Mouse (Mus musculus) liver, embryonic 12.5 days (tissue): Measurements from ENCODE around the gene Bicc1. TPM values are rescaled to one million over a fixed set of nuclear protein-coding genes. Genes with fewer than 3 reads are reported as not detected.
"Not testable (repeated sequence)": the region's sequence is repeated elsewhere in the genome, so short reads cannot be mapped to it uniquely, and the experiment has no call there.

Source experiments
- ATAC-seq: fragments of 200-750 bp; cut with Nextera tagmentation; 2 replicates; pipeline ENCODE4 v1.8.0; 2017; ENCODE audit warnings: moderate number of reproducible peaks, mild to moderate bottlenecking, moderate library complexity
- H3K27ac ChIP-seq: fragments of 300-500 bp; sonication (generic); 2 replicates; pipeline ENCODE4 v1.5.1; 2016; ENCODE audit warnings: mild to moderate bottlenecking
- H3K27me3 ChIP-seq: fragments of 300-500 bp; sonication (generic); replicated peaks from 2 replicates; pipeline ENCODE4 v1.6.1; 2016; ENCODE audit warnings: mild to moderate bottlenecking, moderate library complexity
- H3K36me3 ChIP-seq: fragments of 300-500 bp; sonication (generic); 2 replicates; pipeline ENCODE4 v1.6.1; 2016; ENCODE audit warnings: mild to moderate bottlenecking, moderate library complexity
- H3K4me1 ChIP-seq: fragments of 300-500 bp; sonication (generic); 2 replicates; pipeline ENCODE4 v1.6.1; 2016
- H3K4me2 ChIP-seq: fragments of 300-500 bp; sonication (generic); 2 replicates; pipeline ENCODE4 v1.6.1; 2016; ENCODE audit warnings: mild to moderate bottlenecking, moderate library complexity
- H3K4me3 ChIP-seq: fragments of 300-500 bp; sonication (generic); 2 replicates; pipeline ENCODE4 v1.5.1; 2016; ENCODE audit warnings: mild to moderate bottlenecking, moderate library complexity
- H3K9ac ChIP-seq: fragments of 300-500 bp; sonication (generic); 2 replicates; pipeline ENCODE4 v1.6.1; 2016; ENCODE audit warnings: mild to moderate bottlenecking, moderate library complexity
- H3K9me3 ChIP-seq: fragments of 300-500 bp; sonication (generic); replicated peaks from 2 replicates; pipeline ENCODE4 v1.6.1; 2016; ENCODE audit warnings: mild to moderate bottlenecking, moderate library complexity
- WGBS: fragments of 180-500 bp; shearing (Covaris S2); methylation state at CpG from one replicate; pipeline ENCODE4 v1.1.7; 2016; ENCODE audit not compliant: insufficient replicate concordance; 5-methylcytosine and 5-hydroxymethylcytosine counted together
- polyA plus RNA-seq: library from polyadenylated mRNA; unstranded; fragments of >200 nt; fragmentation: Nextera tagmentation; extraction: Ambion mirVana; gene quantifications from 2 replicates; pipeline ENCODE4 v1.2.1, GENCODE M21; 2016

Bicc1 gene
- polyA plus RNA-seq, 1 experiment from 2014 or later = 4.9 TPM

DNA sequence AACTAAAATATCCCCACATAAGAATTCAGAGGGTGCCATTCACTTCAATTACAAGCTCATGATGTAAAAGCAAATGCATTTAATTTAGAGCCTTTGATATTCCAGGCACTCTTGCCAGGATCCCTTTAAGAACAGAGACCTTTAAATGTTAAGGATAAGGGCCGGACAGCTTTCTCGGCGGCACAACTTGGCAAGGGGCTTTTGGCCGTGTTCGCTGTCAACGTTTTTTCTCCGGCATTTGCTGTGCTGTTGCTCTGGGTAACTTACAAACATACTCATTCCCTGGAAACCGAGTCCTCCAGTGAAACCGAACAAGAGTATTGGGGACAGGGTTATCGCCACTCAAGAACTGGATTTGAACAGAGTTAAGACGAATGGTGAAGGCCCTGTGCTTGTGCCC, 188.3 kb downstream of the Bicc1 start:
- Histone ChIP-seq H3K4me1 (no peaks in the 10 kb centered on the region), H3K27ac (no peak overlapping the region), H3K27me3 (no peaks in the 10 kb centered on the region), H3K4me2 (no peak overlapping the region), H3K4me3 (no peak overlapping the region), H3K9ac (no peak overlapping the region), H3K36me3 (no peaks in the 10 kb centered on the region), H3K9me3 (0 out of 2 replicates have a peak, but pooled peaks cover 11% of the 10 kb centered on the region)
- 73% methylated on average over 11 of the region's 11 CpGs for WGBS
- no peak for ATAC-seq

DNA sequence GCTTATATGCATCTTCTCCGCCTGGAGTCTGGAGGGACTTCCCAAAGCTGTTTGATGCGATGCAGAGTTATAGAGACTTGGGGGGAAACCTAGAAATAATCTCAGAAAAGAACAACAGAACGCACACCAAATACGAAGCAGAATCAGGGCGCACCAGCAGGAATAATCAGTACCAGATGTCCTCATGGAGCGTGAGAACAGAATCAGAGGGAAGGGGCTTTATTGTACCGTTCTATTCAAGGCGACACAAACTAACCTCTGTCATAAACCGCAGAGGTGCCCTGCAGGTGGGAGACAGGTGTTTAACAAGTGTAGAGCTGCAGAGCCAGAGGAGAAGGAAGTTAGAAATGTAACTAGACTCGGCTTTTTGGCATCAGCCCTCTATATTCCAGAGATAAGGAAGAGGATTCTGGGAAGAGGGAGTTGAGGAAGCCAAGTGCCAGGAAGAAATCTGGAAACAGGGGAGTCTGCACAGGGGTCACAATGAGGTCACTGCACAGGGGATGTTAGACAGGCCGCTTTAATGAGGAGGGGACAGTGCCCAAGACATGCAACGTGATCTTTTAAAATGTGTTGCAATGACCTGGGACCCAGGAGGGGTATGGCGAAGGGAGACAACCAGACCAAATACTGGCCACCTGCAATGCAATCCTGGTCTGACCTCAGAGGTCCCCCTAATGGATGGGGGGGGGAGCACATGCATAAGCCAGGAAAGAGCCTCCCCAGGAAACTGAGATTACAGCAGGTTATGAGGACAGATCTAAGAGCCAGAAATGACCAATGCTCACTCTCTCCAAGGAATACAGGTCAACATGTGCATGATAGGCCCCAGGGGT, 190.4 kb downstream of the Bicc1 start:
- Histone ChIP-seq H3K27me3 (no peaks in the 10 kb centered on the region), H3K27ac (no peak overlapping the region), H3K4me1 (no peaks in the 10 kb centered on the region), H3K36me3 (no peaks in the 10 kb centered on the region), H3K9me3 (0 out of 2 replicates have a peak, but pooled peaks cover 7% of the 10 kb centered on the region), H3K4me3 (no peak overlapping the region), H3K9ac (no peak overlapping the region), H3K4me2 (no peak overlapping the region)
- no peak for ATAC-seq
- WGBS = 68% methylated on average over 13 of the region's 13 CpGs

DNA sequence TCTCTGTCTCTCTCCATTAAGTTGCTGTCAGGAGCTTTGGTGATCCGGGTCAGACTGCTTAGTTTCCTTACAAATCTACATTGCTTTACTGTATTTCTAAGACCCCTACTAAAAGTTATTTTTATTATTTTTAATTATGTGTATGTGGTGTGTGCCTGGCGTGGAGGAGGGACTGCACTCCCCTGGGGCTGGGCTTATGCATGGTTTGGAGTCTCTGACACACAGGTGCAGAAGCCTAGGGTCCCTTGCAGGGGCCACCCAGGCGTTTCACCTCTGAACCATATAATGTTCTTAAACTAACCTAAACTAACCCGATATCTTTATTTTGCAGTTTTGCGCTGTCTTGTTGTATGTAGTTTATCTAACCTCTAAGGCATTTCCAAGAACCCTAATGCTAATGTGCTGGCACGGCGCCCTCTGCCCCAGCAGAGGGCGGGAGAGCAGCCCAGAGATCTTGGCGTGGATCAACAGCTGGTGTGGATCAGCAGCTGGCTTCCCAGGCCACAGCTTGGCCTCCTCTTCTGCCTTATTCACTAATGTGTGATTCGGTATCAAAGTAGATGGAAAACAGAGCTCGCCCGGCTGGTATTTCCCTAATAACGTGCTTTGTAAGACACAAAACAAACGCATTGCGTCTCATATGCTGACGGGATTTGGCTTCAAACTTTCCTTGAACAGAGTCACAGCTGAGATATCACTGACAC, 192.7 kb downstream of the Bicc1 start:
- no peaks in the 10 kb centered on the region for H3K27me3 ChIP-seq
- no peak overlapping the region for H3K9ac ChIP-seq
- H3K36me3 ChIP-seq = no peaks in the 10 kb centered on the region
- H3K4me3 ChIP-seq = no peak overlapping the region
- H3K4me1 ChIP-seq = no peaks in the 10 kb centered on the region
- no peak overlapping the region for H3K4me2 ChIP-seq
- H3K27ac ChIP-seq = no peak overlapping the region
- ATAC-seq = no peak
- WGBS = 65% methylated on average over 16 of the region's 16 CpGs
- H3K9me3 ChIP-seq = 0 out of 2 replicates have a peak, but pooled peaks cover 4% of the 10 kb centered on the region

DNA sequence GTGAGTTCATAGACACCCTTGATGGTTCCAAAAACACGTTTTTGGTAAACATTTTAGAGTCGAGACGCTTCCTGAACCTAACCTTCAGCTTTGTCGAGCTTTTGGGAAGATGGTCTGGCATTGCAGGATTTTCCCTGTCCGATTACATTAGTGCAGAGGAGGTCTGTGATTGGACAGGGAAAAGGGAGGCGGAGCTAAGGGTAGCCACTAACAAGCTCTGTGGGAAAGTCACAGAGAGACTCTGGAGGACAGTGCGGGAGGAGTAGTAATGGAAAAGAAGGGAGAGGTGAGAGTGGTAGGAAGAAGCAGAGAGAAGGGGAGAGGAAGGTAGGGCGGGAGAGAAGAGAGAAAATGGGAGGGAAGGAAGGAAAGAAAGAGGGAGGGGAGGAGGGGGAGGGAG, 194.8 kb downstream of the Bicc1 start:
- Histone ChIP-seq H3K27ac (no peak overlapping the region), H3K9me3 (0 out of 2 replicates have a peak, but pooled peaks cover 11% of the 10 kb centered on the region), H3K4me1 (no peaks in the 10 kb centered on the region), H3K36me3 (no peaks in the 10 kb centered on the region), H3K4me3 (no peak overlapping the region), H3K4me2 (no peak overlapping the region), H3K9ac (no peak overlapping the region), H3K27me3 (no peaks in the 10 kb centered on the region)
- 28% methylated on average over 8 of the region's 8 CpGs for WGBS
- no peak for ATAC-seq

DNA sequence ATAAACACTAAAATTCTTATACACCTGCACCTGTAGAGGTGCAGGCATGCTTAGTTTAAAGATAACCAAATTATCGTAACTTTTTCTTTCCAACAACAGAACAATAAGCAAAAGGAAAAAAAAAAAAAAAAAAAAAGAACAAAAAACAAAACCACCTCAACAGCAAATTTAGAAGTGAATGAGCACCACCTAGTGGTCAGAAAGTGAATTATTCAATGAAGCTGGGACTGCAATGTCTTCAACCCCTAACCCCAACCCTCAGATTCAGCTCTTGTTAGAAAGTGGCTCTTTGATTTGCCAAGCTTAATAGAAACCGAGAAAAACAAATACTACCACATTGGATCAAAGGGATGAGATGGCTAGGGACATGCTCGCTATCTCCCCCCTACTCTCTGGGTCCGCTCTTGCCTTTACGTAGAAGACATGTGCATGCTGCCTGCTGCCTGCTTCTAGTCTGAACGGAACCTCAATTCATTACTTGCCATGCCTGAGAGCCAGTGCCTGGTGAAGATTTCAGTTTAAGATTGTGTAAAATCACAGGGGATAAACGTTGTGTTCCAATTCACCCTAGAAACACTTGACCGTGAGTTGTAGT, 195.8 kb downstream of the Bicc1 start:
- H3K4me3 ChIP-seq = no peak overlapping the region
- no peak overlapping the region for H3K4me2 ChIP-seq
- no peak overlapping the region for H3K9ac ChIP-seq
- no peaks in the 10 kb centered on the region for H3K36me3 ChIP-seq
- no peaks in the 10 kb centered on the region for H3K27me3 ChIP-seq
- H3K4me1 ChIP-seq = no peaks in the 10 kb centered on the region
- no peak overlapping the region for H3K27ac ChIP-seq
- WGBS = 46% methylated on average over 8 of the region's 8 CpGs
- H3K9me3 ChIP-seq = peaks cover 13% of the 10 kb centered on the region; the same call in 1 of the 2 replicates
- no peak for ATAC-seq

DNA sequence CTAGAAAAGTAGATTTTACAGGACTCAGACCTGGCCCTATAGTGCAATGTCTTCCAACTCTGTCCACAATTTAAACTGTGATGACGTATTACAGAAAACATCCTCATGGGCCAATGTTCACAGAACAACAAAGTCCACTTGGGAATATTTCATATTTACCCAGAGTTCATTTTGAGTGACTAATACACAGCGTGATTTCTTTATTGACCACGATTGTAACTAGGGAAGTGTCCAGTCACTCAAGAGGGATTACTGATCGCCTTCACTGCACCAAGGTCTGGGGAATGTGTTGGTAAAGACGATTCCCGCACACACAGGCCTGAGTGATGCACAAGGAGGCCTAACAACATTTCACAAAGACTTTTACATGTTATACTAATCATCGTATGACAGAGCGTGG, 197.9 kb downstream of the Bicc1 start:
- Histone ChIP-seq H3K4me3 (no peak overlapping the region), H3K27ac (no peak overlapping the region), H3K4me2 (no peak overlapping the region), H3K9me3 (peaks cover 9% of the 10 kb centered on the region; the same call in 1 of the 2 replicates), H3K4me1 (no peaks in the 10 kb centered on the region), H3K27me3 (no peaks in the 10 kb centered on the region), H3K9ac (no peak overlapping the region), H3K36me3 (no peaks in the 10 kb centered on the region)
- no peak for ATAC-seq
- 71% methylated on average over 8 of the region's 8 CpGs for WGBS

DNA sequence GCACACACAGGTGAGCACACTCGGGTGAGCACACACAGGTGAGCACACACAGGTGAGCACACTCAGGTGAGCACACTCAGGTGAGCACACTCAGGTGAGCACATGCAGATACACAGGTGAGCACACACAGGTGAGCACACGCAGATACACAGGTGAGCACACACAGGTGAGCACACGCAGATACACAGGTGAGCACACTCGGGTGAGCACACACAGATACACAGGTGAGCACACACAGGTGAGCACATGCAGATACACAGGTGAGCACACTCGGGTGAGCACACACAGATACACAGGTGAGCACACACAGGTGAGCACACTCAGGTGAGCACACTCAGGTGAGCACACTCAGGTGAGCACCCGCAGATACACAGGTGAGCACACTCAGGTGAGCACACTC, 199.1 kb downstream of the Bicc1 start:
- H3K4me2 ChIP-seq, H3K9ac ChIP-seq, H3K27ac ChIP-seq, H3K4me1 ChIP-seq, H3K27me3 ChIP-seq, H3K4me3 ChIP-seq, ATAC-seq, H3K9me3 ChIP-seq, H3K36me3 ChIP-seq: not testable (repeated sequence)
- 76% methylated on average over 6 of the region's 6 CpGs for WGBS

DNA sequence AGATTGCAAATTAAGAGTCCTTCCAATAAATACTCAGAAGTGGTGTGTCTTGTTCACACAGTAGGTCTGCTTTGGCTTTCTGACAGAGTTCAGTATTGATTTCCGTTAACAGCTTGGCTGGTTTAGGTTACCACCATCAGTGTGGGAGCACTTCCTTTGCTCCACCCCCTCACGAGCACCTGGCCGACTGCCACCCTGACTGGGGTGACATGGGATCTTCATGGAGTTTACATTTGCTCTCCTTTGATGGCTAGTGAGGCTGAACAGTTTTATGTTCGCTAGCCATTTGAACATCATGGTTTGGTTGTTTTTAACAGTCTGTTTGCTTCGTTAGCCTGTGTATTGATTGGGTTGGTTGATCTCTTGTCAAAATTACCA, 206.7 kb downstream of the Bicc1 start:
- H3K36me3 ChIP-seq = peaks cover 5% of the 10 kb centered on the region
- H3K27me3 ChIP-seq = no peaks in the 10 kb centered on the region
- no peak overlapping the region for H3K9ac ChIP-seq
- H3K4me2 ChIP-seq = no peak overlapping the region
- H3K9me3 ChIP-seq = no peaks in the 10 kb centered on the region
- H3K4me3 ChIP-seq = no peak overlapping the region
- WGBS = 57% methylated on average over 5 of the region's 5 CpGs
- ATAC-seq = no peak
- no peaks in the 10 kb centered on the region for H3K4me1 ChIP-seq
- H3K27ac ChIP-seq = no peak overlapping the region

DNA sequence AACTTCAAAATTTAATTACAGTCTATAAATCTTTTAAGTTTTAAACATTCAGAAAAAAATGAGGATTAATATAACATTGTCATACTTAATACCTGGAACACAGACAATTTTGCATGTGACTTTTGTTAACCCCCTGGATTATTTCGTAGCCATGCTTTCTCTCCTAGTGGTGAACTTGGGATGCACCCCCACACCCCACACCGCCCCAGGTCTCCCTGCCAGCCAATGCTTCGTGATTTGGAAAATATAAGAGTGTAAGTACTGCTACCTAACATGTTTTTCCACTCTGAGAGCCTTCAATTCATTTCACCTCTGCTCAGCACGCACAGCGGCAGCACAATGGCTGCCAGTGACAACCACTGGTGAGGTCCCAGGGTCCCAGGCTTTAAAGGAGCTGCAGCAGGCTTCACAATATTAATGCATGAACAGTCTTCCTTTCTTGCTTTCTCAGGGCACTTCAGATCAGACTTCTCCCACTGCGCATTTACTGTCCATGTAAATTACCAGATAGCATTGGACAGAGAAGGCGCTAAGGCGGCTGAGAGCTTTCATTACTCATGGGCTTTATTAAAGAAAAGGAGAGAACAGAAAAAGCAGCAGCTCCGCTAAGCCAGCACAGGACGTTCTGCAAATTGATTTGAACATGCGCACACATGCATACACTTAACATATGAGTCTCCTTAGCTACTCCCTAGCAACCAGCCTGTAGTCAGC, 207.3 kb downstream of the Bicc1 start:
- Histone ChIP-seq H3K4me2 (no peak overlapping the region), H3K4me1 (no peaks in the 10 kb centered on the region), H3K9ac (no peak overlapping the region), H3K4me3 (no peak overlapping the region), H3K9me3 (no peaks in the 10 kb centered on the region), H3K27ac (no peak overlapping the region), H3K36me3 (peaks cover 5% of the 10 kb centered on the region), H3K27me3 (no peaks in the 10 kb centered on the region)
- WGBS = 73% methylated on average over 11 of the region's 11 CpGs
- no peak for ATAC-seq

DNA sequence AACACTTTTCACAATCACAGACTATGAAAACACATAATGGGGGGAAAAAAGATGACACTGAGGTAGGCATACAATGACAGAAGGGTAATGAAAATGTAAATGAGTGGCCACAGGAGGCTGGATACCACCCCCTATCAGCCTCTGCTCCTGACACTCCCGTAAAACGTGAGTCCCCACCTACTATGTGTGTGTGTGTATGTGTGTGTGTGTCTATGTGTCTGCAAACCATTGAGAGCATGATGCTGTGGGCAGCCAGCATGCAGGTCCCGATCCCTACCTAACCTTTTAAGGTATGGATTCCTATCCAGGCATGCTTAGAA, 209.4 kb downstream of the Bicc1 start:
- Histone ChIP-seq H3K4me1 (no peaks in the 10 kb centered on the region), H3K4me2 (no peak overlapping the region), H3K36me3 (peaks cover 14% of the 10 kb centered on the region), H3K4me3 (no peak overlapping the region), H3K27me3 (no peaks in the 10 kb centered on the region), H3K27ac (no peak overlapping the region), H3K9ac (no peak overlapping the region), H3K9me3 (no peaks in the 10 kb centered on the region)
- no peak for ATAC-seq
- 58% methylated on average over 3 of the region's 3 CpGs for WGBS

DNA sequence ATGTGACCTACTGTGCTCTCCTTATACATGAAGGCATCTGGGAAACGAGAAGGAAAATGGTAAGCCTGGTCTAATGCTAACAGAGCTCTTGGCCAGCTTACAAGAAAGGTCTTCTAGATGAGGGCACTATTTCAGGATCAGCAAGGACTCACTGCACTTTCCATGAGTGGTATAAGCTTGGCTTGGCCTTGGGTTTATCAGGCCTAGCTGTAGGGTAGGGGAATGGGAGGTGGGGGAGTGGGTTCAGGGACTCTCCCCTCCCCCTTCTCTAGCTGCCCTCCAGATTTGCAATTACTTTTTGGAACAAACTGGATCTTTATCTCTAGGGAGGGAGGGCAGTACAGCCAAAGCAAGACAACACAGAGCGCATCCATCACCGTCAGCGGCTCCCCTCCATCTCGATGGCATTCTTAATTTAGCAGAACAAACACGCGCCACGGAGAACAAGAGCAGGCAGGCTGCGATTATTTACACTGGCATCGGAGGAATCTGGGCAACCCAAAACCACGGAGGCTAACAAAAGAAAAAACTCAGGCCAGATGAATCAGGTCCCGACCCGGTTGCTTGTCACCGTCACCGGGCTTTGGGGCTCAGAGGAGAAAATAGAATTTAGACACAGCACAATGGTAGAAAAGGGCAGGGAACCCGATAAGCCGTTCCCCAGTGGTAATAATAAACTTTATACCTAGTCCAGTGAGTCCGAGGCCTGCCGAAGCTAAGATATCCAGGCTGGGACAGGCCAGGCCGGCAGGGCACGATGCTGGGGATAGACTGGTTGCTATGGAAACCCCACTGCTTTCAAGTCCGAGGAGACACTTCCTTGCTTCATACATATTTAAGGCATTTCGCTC, 210.0 kb downstream of the Bicc1 start:
- WGBS = 43% methylated on average over 23 of the region's 23 CpGs
- H3K27me3 ChIP-seq = no peaks in the 10 kb centered on the region

More for the DNA sequence above, 210.0 kb downstream of the Bicc1 start:
- Histone ChIP-seq H3K4me2 (no peak overlapping the region), H3K4me1 (no peaks in the 10 kb centered on the region), H3K4me3 (no peak overlapping the region), H3K9ac (no peak overlapping the region), H3K36me3 (peaks cover 14% of the 10 kb centered on the region), H3K9me3 (no peaks in the 10 kb centered on the region), H3K27ac (no peak overlapping the region)
- ATAC-seq = no peak
